Mouse (Mus musculus) CH12.LX (cell line): ENCODE data around the gene Medag.

Experiments
- BHLHE40 ChIP-seq: IDR thresholded peaks from 2 replicates; pipeline ENCODE4 v1.6.1; 2011; ENCODE audit warnings: mild to moderate bottlenecking, low read depth, low read length, improper control_type of control experiment
- CTCF ChIP-seq, 2 experiments: IDR thresholded peaks in 1 of 2; conservative IDR thresholded peaks in 1 of 2; 2 replicates each; pipeline ENCODE4 v1.5.1; 2011 to 2012; ENCODE audit warnings: low read depth in 2 of 2, low read length in 2 of 2, improper control_type of control experiment in 1 of 2, inconsistent platforms in 1 of 2, mild to moderate bottlenecking in 1 of 2, moderate library complexity in 1 of 2

DNA sequence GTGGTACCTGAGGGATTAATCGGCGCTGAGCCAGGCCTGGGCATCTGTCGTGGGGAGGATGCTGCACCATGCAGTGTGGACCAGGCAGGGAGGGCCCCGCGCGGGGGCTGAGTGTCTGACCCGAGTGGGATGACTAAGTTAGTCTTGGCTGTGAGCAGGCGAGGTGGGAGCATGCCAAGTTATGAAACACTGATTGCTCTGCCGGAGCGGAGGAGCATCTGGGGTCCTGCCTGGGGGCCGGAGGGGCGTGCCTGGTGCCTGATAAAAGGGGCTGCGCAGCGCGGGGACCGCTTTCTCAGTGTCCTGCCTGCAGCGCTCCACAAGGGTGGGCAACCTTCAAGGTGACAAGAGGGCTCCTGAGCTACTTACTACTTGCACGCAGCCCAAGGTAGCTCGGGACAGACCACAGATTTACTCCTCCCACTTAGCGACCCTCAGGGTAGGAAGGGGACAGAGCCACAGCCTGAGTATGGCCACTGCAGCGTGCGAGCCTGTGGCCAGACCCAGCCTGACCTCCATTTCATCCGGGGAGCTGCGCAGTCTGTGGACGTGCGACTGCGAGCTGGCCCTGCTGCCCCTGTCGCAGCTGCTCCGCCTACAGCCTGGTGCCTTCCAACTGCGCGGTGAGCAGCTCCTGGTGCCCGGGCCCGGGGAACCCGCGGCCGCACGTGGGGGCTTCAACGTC is at the start of gene Medag:
- TF ChIP-seq BHLHE40 (no peak), CTCF (conservative IDR thresholded peaks at IDR 0.05 in 1 of 2, IDR thresholded peaks at IDR 0.05 in 1 of 2; ENCODE audit: low read depth in 2 of 2, low read length in 2 of 2) (no peak)
